Mouse (Mus musculus): ENCODE results near the gene Ints2. TPM values are rescaled to one million over a fixed set of nuclear protein-coding genes. Genes with fewer than 3 reads are reported as not detected.
"Not testable (repeated sequence)": the region's sequence is repeated elsewhere in the genome, so short reads cannot be mapped to it uniquely, and the experiment has no call there.

Gene Ints2
- polyA plus RNA-seq (2016; fragmentation: Nextera tagmentation; extraction: Ambion mirVana) = 49.0 and 55.8 TPM in 2 replicates

DNA sequence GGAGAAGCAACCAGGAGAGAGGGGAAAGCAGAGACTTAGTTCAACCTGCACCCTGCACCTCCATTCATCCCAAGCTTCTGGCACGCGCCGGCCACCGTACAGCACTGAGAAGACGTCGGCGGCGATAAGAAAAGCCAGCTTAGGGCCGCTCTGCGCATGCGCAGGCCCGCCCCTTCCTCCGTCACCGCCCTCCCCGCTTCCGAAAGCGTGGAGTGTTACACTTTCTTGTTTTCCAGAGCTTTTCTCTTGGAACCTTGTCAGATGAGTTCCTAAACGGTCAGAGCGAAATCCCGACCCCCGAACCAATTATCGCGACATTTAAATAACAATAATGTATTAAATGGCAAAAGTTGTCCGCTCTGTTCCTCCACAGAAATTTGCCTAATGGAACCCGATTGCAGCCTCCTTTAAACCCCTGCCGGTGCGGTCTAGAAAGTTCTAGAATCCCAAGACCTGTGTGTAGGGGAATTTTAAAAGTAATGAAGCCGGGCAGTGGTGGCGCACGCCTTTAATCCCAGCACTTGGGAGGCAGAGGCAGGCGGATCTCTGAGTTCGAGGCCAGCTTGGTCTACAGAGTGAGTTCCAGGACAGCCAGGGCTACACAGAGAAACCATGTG, at the start of gene Ints2:
Gene Ints2 (minus strand): TSS at position 116 of the 617 bp plus-strand sequence.
- H3K9me3 ChIP-seq = no peaks in the 10 kb centered on the region
- 8% methylated on average over 32 of the region's 32 CpGs for WGBS
- peaks cover 19% of the 10 kb centered on the region for H3K36me3 ChIP-seq
- peak within 1 kb of the TSS; percentile 75 for H3K27ac ChIP-seq
- H3K4me3 ChIP-seq (replicated peaks) = peak within 1 kb of the TSS; percentile 68
- no peaks in the 10 kb centered on the region for H3K27me3 ChIP-seq
- peak; percentile 93 for ATAC-seq (ENCODE audit: insufficient number of reproducible peaks, insufficient read depth, low FRiP score, low TSS enrichment, low read depth)
- peaks cover 15% of the 10 kb centered on the region for H3K4me1 ChIP-seq (replicated peaks)
- H3K9ac ChIP-seq (replicated peaks) = peak within 1 kb of the TSS; percentile 84
- H3K4me2 ChIP-seq = peak within 1 kb of the TSS; percentile 65

DNA sequence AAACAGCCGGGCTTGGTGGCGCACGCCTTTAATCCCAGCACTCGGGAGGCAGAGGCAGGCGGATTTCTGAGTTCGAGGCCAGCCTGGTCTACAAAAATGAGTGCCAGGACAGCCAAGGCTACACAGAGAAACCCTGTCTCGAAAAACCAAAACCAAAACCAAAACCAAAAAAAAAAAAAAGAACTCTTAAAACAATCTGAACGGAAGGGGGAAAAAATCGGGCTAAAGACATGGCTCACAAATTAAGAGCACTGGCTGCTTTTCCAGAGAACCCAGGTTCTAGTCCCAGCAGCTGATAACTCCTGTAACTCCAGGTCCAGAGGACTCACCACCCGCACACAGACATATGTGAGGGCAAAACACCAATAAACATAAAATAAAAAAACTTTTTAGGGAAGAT, 34.8 kb upstream of the Ints2 start:
- peaks cover 51% of the 10 kb centered on the region for H3K36me3 ChIP-seq
- WGBS = 95% methylated on average over 10 of the region's 10 CpGs

DNA sequence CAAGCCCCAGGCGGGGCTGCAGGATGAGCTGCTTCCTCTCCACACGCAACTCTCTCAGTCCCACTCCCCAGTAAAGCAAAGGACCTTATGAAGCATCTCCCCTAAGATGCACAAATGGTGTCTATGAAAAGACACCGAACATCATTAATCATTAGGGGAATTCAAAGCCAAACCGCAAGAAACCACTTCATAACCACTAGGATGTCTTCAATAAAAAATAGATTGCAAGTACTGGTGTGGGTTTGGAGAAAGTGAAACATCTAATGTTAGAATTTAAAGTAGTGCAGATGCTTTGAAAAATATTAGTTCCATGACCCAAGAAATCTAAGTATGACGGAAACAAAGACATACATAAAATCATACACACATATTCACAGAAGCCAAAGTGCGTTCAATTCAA, 34.3 kb upstream of the Ints2 start:
- WGBS = 95% methylated on average over 6 of the region's 6 CpGs
- Histone ChIP-seq H3K4me2 (no peak overlapping the region), H3K4me3 (replicated peaks) (no peak overlapping the region), H3K27ac (no peak overlapping the region), H3K27me3 (no peaks in the 10 kb centered on the region), H3K4me1 (replicated peaks) (0 out of 2 replicates have a peak, but pooled peaks cover 2% of the 10 kb centered on the region), H3K9me3 (no peaks in the 10 kb centered on the region), H3K36me3 (peaks cover 47% of the 10 kb centered on the region), H3K9ac (replicated peaks) (no peak overlapping the region)
- ATAC-seq (ENCODE audit: insufficient number of reproducible peaks, insufficient read depth, low FRiP score, low TSS enrichment, low read depth) = no peak

More for the DNA sequence above, 34.8 kb upstream of the Ints2 start:
- not testable (repeated sequence) for H3K27ac ChIP-seq; ATAC-seq (ENCODE audit: insufficient number of reproducible peaks, insufficient read depth, low FRiP score, low TSS enrichment, low read depth); H3K9ac ChIP-seq (replicated peaks); H3K27me3 ChIP-seq; H3K4me3 ChIP-seq (replicated peaks); H3K4me1 ChIP-seq (replicated peaks); H3K4me2 ChIP-seq; H3K9me3 ChIP-seq

DNA sequence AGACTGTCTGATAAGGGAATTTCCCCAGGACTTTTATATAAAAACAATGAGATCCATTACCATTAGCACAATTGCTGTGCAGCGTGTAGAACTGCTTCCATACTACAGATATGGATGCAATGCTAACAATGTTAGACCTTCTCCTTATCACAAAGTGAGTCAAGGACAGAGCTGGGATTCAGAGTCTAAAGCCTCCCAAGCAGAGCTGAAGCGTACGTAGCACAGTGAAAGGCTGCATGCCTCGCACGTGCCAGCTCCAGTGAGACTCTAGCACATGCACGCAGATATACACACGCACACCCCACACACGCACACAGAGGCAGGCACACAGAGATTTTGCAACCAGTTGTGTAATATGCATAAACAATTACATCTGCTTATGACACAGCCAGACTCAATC, 28.4 kb upstream of the Ints2 start:
- Histone ChIP-seq H3K9me3 (no peaks in the 10 kb centered on the region), H3K27me3 (no peaks in the 10 kb centered on the region), H3K4me3 (replicated peaks) (no peak overlapping the region), H3K36me3 (peaks cover 75% of the 10 kb centered on the region), H3K27ac (no peak overlapping the region), H3K4me1 (replicated peaks) (0 out of 2 replicates have a peak, but pooled peaks cover 2% of the 10 kb centered on the region), H3K4me2 (no peak overlapping the region), H3K9ac (replicated peaks) (no peak overlapping the region)
- 94% methylated on average over 8 of the region's 8 CpGs for WGBS
- ATAC-seq (ENCODE audit: insufficient number of reproducible peaks, insufficient read depth, low FRiP score, low TSS enrichment, low read depth) = no peak

DNA sequence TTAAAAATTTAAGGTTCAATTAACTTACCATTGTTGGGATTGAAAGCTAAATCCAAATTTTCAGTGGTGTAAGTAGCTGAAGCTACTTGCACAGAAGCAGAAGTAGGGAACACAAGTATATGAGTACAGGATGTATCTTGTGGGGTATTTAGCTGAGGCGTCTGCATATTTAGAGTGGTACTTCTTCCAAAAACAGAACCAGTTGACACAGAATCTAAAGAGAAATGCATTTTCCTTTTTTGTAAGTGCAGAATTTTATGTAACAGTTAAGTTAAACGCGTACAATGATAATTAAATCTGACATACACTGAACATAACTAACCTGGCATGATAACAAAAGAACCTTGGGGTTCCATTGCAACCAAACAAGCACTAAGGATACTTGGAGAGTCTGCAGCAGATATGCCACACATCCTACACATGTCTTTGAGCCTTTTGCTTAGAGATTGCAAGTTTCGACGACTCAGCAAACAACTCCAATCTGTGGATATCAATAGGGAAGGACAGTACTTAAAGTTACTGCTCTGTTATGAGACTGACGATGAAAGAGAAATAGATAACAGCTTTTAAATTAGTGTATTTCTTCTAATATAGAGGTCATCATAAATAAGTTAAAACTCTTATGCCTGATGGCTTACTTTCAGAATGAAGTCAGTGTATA, 21.2 kb upstream of the Ints2 start:
- 95% methylated on average over 6 of the region's 6 CpGs for WGBS
- H3K9ac ChIP-seq (replicated peaks) = no peak overlapping the region
- ATAC-seq (ENCODE audit: insufficient number of reproducible peaks, insufficient read depth, low FRiP score, low TSS enrichment, low read depth) = no peak
- H3K27ac ChIP-seq = no peak overlapping the region
- no peaks in the 10 kb centered on the region for H3K27me3 ChIP-seq
- H3K4me1 ChIP-seq (replicated peaks) = no peaks in the 10 kb centered on the region
- H3K9me3 ChIP-seq = no peaks in the 10 kb centered on the region
- H3K36me3 ChIP-seq = peaks cover 82% of the 10 kb centered on the region
- H3K4me3 ChIP-seq (replicated peaks) = no peak overlapping the region
- no peak overlapping the region for H3K4me2 ChIP-seq

DNA sequence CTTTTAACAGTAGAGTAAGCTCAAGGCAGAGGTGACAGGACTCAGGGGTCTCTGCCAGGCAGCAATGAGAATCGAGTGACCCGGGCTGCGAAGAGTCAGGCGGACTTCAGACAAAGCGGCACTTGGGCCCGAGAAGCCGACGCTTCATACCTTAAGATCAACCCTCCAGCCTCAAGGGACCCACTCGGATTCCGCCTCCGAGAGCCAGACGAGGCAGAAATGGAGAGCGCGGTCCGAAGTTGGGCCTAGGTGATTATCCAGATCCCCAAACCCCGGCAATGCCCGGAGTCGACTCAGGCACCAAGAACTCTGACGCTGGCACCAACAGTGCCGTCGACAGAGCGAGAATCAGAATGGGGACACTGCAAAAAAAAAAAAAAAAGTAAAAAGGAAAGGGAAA, 321 bp downstream of the Ints2 start:
- H3K4me1 ChIP-seq (replicated peaks) = peaks cover 15% of the 10 kb centered on the region
- peak overlapping the region; percentile 68 for H3K4me3 ChIP-seq (replicated peaks)
- peak overlapping the region; percentile 65 for H3K4me2 ChIP-seq
- peak overlapping the region; percentile 84 for H3K9ac ChIP-seq (replicated peaks)
- H3K36me3 ChIP-seq = peaks cover 24% of the 10 kb centered on the region
- no peaks in the 10 kb centered on the region for H3K27me3 ChIP-seq
- peak overlapping the region; percentile 66; the same call in 1 of the 2 replicates for H3K27ac ChIP-seq
- WGBS = under 1% methylated on average over 22 of the region's 22 CpGs
- H3K9me3 ChIP-seq = no peaks in the 10 kb centered on the region
- ATAC-seq (ENCODE audit: insufficient number of reproducible peaks, insufficient read depth, low FRiP score, low TSS enrichment, low read depth) = peak; percentile 47

DNA sequence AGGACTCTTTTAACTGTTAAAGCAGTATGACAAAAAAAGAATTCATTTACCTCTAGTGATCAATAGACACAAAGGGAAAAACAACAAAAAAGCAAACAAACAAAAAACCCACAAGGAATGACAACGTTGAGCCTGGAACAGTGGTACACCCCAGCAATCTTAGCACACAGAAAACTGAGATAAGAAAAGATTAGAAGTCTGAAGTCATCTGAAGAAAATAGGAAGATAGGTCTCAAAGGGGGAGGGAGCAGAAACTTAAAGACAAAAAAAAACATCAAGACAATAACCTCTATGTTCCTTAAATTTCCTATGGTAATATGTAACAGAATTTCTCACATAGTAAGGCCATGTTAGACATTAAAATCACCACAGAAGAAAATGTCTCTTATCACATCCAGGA, 4.0 kb downstream of the Ints2 start:
- no peak overlapping the region for H3K9ac ChIP-seq (replicated peaks)
- H3K36me3 ChIP-seq = peaks cover 57% of the 10 kb centered on the region
- no peaks in the 10 kb centered on the region for H3K9me3 ChIP-seq
- no peak overlapping the region for H3K4me2 ChIP-seq
- no peak overlapping the region for H3K4me3 ChIP-seq (replicated peaks)
- 93% methylated on average over 1 of the region's 1 CpGs for WGBS
- ATAC-seq (ENCODE audit: insufficient number of reproducible peaks, insufficient read depth, low FRiP score, low TSS enrichment, low read depth) = no peak
- no peak overlapping the region for H3K27ac ChIP-seq
- H3K27me3 ChIP-seq = no peaks in the 10 kb centered on the region
- H3K4me1 ChIP-seq (replicated peaks) = peaks cover 15% of the 10 kb centered on the region

DNA sequence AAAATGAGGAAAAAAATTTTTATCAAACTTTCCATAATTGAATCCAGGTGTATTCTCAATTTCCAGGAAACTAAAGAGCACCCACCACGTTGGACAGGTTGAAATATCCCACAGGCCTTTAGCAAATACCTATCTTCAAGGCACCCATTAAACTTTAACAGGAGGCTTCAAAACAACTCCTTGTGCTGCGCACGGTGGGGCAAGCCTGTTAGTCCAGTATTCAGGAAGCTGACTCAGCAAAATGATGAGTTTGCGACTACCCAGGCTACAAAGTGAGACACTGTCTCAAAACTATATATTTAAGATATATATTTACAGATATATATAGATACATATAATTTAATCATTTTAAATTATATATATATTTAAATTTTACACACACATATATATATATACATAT, 24.9 kb downstream of the Ints2 start:
- H3K4me2 ChIP-seq = no peak overlapping the region
- no peak overlapping the region for H3K9ac ChIP-seq (replicated peaks)
- H3K9me3 ChIP-seq = no peaks in the 10 kb centered on the region
- 70% methylated on average over 4 of the region's 4 CpGs for WGBS
- no peak for ATAC-seq (ENCODE audit: insufficient number of reproducible peaks, insufficient read depth, low FRiP score, low TSS enrichment, low read depth)
- H3K27ac ChIP-seq = no peak overlapping the region
- no peaks in the 10 kb centered on the region for H3K4me1 ChIP-seq (replicated peaks)
- H3K36me3 ChIP-seq = peaks cover 74% of the 10 kb centered on the region
- no peak overlapping the region for H3K4me3 ChIP-seq (replicated peaks)
- H3K27me3 ChIP-seq = no peaks in the 10 kb centered on the region

DNA sequence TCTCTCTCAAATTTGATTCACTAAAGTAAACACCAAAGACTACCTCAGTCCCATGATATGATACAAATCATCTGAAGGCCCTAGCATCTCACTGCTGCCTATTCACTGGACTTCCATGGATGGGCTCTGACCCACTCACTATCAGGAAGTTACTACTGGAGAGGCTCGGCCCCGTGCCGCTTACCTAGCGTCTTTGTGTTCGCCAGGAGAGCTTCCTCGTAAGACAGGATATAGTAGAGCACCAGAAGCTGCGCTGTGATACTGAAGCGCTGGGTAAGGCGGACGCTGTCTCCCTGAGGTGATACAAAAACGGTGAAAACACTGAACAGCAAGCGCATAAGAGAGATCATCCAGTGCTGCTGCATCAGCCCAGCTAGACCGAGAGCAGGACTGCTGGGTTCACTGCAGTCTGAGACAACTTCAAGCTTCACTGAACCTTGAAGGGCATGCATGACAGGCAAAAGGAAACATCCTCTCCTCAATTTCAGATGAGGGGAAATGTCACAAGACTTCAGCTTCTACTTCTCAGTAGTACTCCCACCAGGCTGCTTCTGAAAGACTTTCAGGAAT, 25.5 kb downstream of the Ints2 start:
- Histone ChIP-seq H3K36me3 (peaks cover 74% of the 10 kb centered on the region), H3K4me1 (replicated peaks) (no peaks in the 10 kb centered on the region), H3K4me2 (no peak overlapping the region), H3K27me3 (no peaks in the 10 kb centered on the region), H3K27ac (no peak overlapping the region), H3K9ac (replicated peaks) (no peak overlapping the region), H3K9me3 (no peaks in the 10 kb centered on the region), H3K4me3 (replicated peaks) (no peak overlapping the region)
- 96% methylated on average over 13 of the region's 13 CpGs for WGBS
- no peak for ATAC-seq (ENCODE audit: insufficient number of reproducible peaks, insufficient read depth, low FRiP score, low TSS enrichment, low read depth)

DNA sequence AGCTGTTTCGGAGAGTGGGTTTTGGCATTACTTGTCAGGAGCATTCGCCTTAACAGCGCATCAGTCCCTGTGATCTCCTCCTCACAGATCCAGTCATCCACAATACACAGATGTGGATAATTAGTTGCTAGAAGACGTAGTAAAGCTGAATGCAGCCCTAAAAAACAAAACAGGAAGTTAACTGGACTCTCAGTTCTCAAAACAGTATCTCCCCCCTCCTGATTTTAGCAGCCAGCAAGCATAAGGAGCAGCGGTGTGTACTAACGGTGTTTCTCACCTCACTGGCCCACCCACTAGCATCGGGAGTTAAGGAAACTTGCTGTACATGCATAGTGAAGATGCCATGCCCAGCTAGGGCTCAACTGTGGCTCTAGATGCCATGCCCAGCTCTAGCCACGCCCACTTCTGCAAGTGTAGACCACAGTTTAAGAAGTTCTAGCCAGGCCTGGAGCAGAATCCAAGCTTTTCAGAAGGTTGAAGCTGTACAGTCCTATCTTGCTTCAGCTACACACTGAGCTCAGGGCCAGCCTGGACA, 30.7 kb downstream of the Ints2 start:
- H3K4me3 ChIP-seq (replicated peaks) = no peak overlapping the region
- H3K36me3 ChIP-seq = peaks cover 84% of the 10 kb centered on the region
- no peaks in the 10 kb centered on the region for H3K9me3 ChIP-seq
- no peak overlapping the region for H3K27ac ChIP-seq
- 85% methylated on average over 8 of the region's 8 CpGs for WGBS
- H3K4me1 ChIP-seq (replicated peaks) = no peaks in the 10 kb centered on the region
- H3K9ac ChIP-seq (replicated peaks) = no peak overlapping the region
- H3K4me2 ChIP-seq = no peak overlapping the region
- H3K27me3 ChIP-seq = no peaks in the 10 kb centered on the region
- ATAC-seq (ENCODE audit: insufficient number of reproducible peaks, insufficient read depth, low FRiP score, low TSS enrichment, low read depth) = no peak

DNA sequence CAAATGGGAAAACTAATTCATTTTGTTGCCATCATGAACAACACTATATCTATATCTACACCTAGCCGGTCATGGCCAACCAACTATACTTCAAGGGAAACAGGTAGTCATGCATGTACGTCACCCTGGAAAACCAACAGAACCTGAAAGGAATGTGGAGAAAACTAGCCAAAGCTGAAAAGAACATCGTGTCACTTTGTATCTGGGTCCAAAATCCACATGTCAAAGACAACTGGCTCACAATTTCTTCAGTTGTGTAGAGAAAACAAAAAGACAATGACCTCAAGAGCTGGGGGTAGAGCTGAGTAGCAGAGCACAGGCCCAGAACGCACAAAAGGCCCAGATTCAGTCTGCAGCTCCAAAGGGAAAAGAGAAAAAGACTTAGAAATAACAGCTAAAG, 31.6 kb downstream of the Ints2 start:
- Histone ChIP-seq H3K36me3 (peaks cover 81% of the 10 kb centered on the region), H3K4me1 (replicated peaks) (no peaks in the 10 kb centered on the region), H3K9me3 (no peaks in the 10 kb centered on the region), H3K4me3 (replicated peaks) (no peak overlapping the region), H3K9ac (replicated peaks) (no peak overlapping the region), H3K27ac (no peak overlapping the region), H3K4me2 (no peak overlapping the region), H3K27me3 (no peaks in the 10 kb centered on the region)
- no peak for ATAC-seq (ENCODE audit: insufficient number of reproducible peaks, insufficient read depth, low FRiP score, low TSS enrichment, low read depth)
- WGBS = 92% methylated on average over 4 of the region's 4 CpGs
